Comparison of ENCODE assay signal across 22 mouse cellular contexts in genomic region chr14:74673020-74673350, GRCm38 (mm10).
"Had no signal": no experiment of that assay in that cellular context is flagged by ENCODE, and none has a peak within 500 bp of the region (broad histone marks: within the 10 kb centered on the region; RNA-seq: fewer than 3 reads in every experiment).

No protein-coding gene starts in this region.

- H3K27ac ChIP-seq: intestine, embryonic 15.5 days; kidney, embryonic 15.5 days; limb, embryonic 12.5 days; limb, embryonic 15.5 days; neural tube, embryonic 12.5 days; neural tube, embryonic 15.5 days; stomach, postnatal 0 days had no signal

- H3K4me3 ChIP-seq: intestine, embryonic 15.5 days; kidney, embryonic 15.5 days; limb, embryonic 12.5 days; limb, embryonic 15.5 days; midbrain, embryonic 15.5 days; neural tube, embryonic 12.5 days; neural tube, embryonic 15.5 days had no signal

- H3K9ac ChIP-seq: intestine, embryonic 15.5 days; kidney, embryonic 15.5 days; limb, embryonic 12.5 days; limb, embryonic 15.5 days; midbrain, embryonic 15.5 days; neural tube, embryonic 12.5 days; neural tube, embryonic 15.5 days had no signal

- H3K9me3 ChIP-seq: intestine, embryonic 15.5 days; kidney, embryonic 15.5 days; limb, embryonic 12.5 days; limb, embryonic 15.5 days; midbrain, embryonic 15.5 days; neural tube, embryonic 12.5 days; neural tube, embryonic 15.5 days had no signal

- H3K36me3 ChIP-seq: intestine, embryonic 15.5 days; kidney, embryonic 15.5 days; limb, embryonic 12.5 days; limb, embryonic 15.5 days; midbrain, embryonic 15.5 days; neural tube, embryonic 12.5 days; neural tube, embryonic 15.5 days had no signal

- H3K4me1 ChIP-seq: kidney, embryonic 15.5 days; limb, embryonic 12.5 days; limb, embryonic 15.5 days; midbrain, embryonic 15.5 days; neural tube, embryonic 12.5 days; neural tube, embryonic 15.5 days had no signal

- H3K4me2 ChIP-seq: intestine, embryonic 15.5 days; kidney, embryonic 15.5 days; limb, embryonic 12.5 days; limb, embryonic 15.5 days; midbrain, embryonic 11.5 days; midbrain, embryonic 15.5 days; neural tube, embryonic 12.5 days; neural tube, embryonic 15.5 days had no signal

- DNase-seq: kidney, adult 11 months; kidney, adult 8-10 months; kidney, postnatal 14 days; kidney, postnatal 4 days; left cerebral cortex, postnatal 4 days; lung, adult 2 months; lung, postnatal 14 days; lung, postnatal 4 days; retina, postnatal 1 day; right cerebral cortex, postnatal 4 days; thymus, adult 2 months; thymus, postnatal 14 days; thymus, postnatal 4 days had no signal

- H3K27me3 ChIP-seq: intestine, embryonic 15.5 days; kidney, embryonic 15.5 days; limb, embryonic 12.5 days; limb, embryonic 15.5 days; midbrain, embryonic 15.5 days; neural tube, embryonic 12.5 days; neural tube, embryonic 15.5 days had no signal
